Mouse (Mus musculus) CD4-positive naive resting alpha-beta T cell, adult 57 days (primary cell): ENCODE results near the gene 1810009J06Rik. TPM values are rescaled to one million over a fixed set of nuclear protein-coding genes. Genes with fewer than 3 reads are reported as not detected.

Source experiments
- total RNA-seq: library from RNA; stranded (reverse); gene quantifications from one replicate; pipeline ENCODE4 v1.2.4, GENCODE M21; 2023

The 1810009J06Rik gene
- not detected for total RNA-seq

DNA sequence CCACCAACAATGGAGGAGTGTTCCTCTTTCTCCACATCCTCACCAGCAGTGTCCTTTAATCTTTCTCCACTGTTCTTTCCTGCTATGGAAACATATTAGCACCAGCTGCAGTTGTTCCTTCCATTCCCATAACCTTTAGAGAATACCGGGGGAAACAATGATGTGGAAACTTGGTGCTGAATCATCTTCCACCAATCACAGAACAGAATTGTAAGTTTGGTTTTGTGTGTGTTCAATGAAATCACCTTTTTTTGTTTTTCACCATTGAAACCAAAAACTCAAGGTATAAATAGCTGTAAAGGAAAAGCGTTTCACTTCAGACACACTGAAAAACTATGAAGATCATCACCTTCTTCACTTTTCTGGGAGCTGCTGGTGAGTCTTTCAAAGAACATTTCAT is at the start of gene 1810009J06Rik:
1810009J06Rik (plus strand) TSS at position 301 of the 400 bp plus-strand sequence.

DNA sequence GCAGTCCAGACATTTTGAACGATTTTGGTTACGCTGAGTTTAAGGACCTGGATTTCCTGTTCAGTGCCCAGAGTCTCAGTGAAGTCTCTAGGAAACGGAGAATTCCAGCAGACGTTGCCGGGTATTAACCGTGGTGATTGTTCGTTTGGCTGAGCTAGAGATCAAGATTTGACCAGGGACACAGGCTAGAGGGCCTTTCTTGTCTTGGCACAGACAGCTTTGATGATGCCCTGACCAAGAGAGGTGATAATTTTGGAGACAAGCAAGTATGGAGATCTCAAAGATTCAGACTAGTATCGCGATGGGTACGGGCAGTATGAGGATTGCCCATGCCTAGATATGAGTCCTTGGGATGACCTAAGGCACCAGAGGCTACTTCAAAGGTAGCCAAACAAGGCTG is 24.1 kb upstream of the 1810009J06Rik start, which contains the start of gene 1700074P13Rik:
1700074P13Rik (minus strand) TSS at position 101 of the 400 bp plus-strand sequence.

DNA sequence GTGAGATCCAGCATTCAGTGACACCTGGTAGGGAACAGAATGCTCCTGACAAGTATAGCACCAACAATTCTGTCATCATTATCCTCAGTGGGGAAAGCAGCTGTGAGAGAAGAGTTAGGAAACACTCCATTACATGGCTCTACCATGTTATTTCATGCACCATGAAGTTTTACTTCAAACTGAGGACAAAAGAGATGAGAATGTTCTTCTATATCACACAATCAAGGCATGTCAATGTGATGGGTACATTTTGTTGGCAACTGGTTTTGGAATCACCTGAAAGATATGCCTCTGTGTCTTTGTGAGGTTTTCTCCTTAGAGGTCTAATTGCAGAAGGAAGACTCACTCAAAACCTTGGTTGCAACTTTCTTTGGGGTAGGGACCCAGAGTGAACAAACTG is 12.8 kb upstream of the 1810009J06Rik start, which contains the start of gene Gm4744:
Gm4744 (minus strand) TSS at position 101 of the 400 bp plus-strand sequence.

DNA sequence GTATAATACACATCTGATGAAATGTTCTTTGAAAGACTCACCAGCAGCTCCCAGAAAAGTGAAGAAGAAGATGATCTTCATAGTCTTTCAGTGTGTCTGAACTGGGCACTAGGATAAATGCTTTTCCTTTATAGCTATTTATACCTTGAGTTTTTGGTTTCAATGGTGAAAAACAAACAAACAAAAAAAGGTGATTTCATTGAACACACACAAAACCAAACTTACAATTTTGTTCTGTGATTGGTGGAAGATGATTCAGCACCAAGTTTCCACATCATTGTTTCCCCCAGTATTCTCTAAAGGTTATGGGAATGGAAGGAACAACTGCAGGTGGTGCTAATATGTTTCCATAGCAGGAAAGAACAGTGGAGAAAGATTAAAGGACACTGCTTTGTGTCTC is 34.8 kb downstream of the 1810009J06Rik start, which contains the start of gene Gm2663:
Gm2663 (minus strand) TSS at position 101 of the 400 bp plus-strand sequence.

Other genes starting within 250 kb of the 1810009J06Rik start
- gene Moxd2, start 77.3 kb upstream of the 1810009J06Rik start, total RNA-seq = not detected
- not detected for gene Prss58, start 64.4 kb upstream of the 1810009J06Rik start, total RNA-seq
- not detected for gene 1700074P13Rik, start 24.2 kb upstream of the 1810009J06Rik start, total RNA-seq
- gene Gm4744, start 12.9 kb upstream of the 1810009J06Rik start, total RNA-seq = not detected
- not detected for gene Gm2663, start 34.7 kb downstream of the 1810009J06Rik start, total RNA-seq
- gene 2210010C04Rik, start 70.8 kb downstream of the 1810009J06Rik start, total RNA-seq = 0.35 TPM